Mouse (Mus musculus) adrenal gland, postnatal 36 days (tissue): ENCODE results near the gene Oprd1. TPM values are rescaled to one million over a fixed set of nuclear protein-coding genes. Genes with fewer than 3 reads are reported as not detected.

Experiments
- DNase-seq, 2 experiments: peaks; one replicate each; pipeline ENCODE4 v3.0.0; 2021; ENCODE audit warnings: mixed read lengths in 1 of 2
- total RNA-seq, 2 experiments: library from RNA; stranded (reverse); gene quantifications; 2 replicates each; pipeline ENCODE4 v1.2.3; 2021

Oprd1 gene
- total RNA-seq, 2 experiments from 2014 or later: 0.79 to 0.82 TPM

- DNase-seq: no peak
Measured at GRCm38 (mm10) chr4:132133920-132134319, 10.4 kb downstream of the Oprd1 start.

GRCm38 (mm10) chr4:132133381-132133780 lies 10.9 kb downstream of the Oprd1 start:
- DNase-seq: no peak

- DNase-seq: no peak
Measured at GRCm38 (mm10) chr4:132132297-132132696, 12.0 kb downstream of the Oprd1 start.

- DNase-seq: no peak
Measured at GRCm38 (mm10) chr4:132131790-132132189, 12.5 kb downstream of the Oprd1 start.

DNA sequence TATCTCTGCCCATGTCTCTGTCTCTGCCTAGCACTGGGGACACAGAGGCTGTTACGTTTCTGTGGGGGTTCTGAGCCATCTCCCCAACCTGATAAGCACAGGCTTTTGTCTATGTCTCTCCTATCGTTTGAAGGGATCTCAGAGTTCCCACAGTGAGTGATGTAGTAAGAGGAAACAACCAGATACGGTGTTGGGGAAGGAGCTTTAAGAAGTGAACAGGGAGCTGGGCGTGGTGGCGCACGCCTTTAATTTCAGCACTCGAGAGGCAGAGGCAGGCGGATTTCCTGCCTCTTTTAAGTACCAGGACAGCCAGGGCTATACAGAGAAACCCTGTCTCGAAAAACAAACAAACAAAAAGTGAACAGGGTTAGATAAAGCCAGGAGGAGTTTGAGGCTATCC lies 13.2 kb downstream of the Oprd1 start:
- no peak for DNase-seq

DNA sequence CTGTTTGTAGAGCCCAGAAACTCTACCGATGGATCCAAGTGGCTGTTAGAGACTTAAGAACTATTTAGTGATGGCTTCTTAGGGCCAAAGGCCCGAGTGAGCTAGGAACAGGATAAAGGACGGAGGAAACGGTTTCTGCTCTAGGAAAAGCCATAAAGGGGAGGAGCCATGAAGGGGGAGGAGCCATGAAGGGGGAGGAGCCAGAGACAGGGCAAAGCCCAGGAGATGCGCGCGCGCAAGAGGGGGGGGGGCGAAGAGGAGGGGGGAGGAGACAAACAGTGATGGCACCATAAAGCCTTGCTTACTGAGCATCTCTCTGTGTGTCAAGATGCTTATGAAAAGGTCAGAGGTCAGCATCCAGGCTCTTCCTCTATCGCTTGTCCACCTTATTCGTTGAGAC lies 13.6 kb downstream of the Oprd1 start:
- no peak for DNase-seq

DNA sequence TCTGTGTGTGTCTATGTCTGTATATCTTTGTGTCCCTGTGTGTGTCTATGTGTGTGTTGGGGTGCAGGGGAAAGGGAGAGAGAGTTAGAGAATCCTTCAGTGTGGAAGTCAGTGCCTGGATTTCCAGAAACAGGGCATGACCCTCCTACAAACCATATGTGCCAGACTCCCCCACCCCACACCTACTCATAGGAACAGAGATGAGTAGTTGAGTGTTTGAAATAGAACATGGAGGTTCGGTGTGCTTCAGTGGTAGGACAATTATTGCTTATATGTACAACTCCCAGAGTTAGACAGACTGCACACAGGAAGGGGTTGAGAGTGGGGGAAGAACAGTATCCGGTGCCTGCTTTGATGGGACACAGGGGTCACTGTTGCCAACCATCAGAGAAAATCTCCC lies 14.2 kb downstream of the Oprd1 start:
- no peak for DNase-seq

DNA sequence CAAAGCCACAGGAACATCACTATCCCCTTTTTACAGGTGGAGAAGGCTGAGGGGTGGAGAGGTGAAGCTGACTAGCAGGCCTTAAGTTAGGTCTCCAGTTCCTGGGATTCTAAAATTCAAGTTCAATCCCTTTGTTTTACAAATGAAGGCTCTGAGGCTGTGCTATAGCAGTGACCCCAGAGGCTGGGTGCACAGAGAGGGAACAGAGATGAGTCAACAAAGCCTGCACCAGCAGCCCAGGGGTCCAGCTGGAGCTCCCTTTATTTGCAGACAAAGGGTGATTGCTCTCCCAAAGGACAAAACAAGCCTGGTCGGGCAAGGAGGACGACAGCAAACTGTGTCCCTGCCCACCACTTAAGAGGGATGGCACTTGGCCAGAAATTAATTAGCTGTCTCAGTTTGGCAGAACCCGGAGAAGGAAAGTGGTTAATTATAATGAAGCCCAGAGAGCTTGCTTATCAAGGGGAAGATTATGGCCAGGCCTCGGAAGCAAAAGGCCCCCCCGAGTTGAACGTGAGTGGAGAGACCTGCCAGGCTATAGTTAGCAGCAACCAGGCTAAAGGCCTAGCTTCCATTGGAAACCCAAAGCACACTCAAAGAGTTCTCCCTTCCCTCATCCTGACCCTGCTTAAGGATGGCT lies 15.2 kb downstream of the Oprd1 start:
- DNase-seq: no peak

DNA sequence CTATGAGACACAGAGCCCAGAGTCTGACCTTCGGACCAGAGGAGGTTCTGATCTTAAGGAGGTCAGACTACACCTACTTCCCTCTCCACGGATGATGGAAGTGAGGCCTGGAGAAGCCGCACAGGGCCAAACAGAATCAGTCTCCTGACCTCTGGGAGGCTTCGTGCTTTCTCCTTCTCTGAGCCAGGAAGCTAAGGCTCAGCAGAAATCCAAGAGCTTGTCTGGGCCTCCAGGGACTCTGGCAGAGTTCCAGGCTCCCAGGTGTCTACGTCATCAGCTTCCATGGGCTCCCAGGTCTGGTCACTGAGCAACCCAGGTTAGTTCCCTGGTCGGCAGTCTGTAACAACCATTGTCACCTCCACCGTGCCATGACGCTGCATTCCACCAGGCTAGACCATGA lies 17.2 kb downstream of the Oprd1 start:
- DNase-seq: no peak

DNA sequence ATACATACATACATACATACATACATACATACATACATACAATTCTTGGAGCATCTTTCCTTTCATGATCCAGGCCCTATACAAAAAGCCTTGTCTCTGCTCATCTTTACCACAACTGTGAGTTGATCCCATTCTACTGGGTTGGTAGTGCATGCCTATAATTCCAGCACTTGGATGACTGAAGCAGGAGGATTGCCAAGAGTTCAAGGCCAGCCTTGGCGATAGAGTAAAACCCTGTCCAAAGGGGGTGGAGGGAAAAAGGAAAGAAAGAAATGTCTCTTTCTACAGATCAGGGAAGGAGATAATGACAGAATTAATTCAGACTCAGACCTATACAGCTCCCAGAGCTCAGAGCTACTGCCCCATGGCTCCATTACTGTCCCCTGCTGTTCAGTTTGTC lies 21.1 kb downstream of the Oprd1 start:
- DNase-seq: peak; percentile 44 to 58

- peak in 1 of 2 experiments; percentile 9 for DNase-seq
Measured at GRCm38 (mm10) chr4:132121674-132122073, 22.6 kb downstream of the Oprd1 start.

- DNase-seq: no peak
Measured at GRCm38 (mm10) chr4:132119566-132119965, 24.7 kb downstream of the Oprd1 start.

DNA sequence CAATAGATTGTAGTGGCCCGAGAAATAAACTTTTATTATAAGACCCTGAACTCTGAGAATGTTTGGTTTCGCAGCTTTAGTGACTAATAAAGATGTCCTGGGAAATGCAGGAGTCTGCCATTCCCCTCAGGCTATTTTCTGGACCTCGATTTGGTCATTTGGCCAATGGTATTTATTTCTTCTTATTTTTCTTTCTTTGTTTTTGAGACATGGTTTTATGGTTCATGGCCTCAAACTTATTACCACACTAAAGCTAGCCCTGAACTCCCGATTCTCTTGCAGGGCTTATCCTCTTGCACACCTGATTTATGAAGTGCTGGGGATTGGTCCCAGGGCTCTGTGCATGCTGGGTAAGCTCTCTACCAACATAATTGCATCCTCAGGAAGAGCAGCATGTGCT lies 28.0 kb downstream of the Oprd1 start:
- DNase-seq: no peak

DNA sequence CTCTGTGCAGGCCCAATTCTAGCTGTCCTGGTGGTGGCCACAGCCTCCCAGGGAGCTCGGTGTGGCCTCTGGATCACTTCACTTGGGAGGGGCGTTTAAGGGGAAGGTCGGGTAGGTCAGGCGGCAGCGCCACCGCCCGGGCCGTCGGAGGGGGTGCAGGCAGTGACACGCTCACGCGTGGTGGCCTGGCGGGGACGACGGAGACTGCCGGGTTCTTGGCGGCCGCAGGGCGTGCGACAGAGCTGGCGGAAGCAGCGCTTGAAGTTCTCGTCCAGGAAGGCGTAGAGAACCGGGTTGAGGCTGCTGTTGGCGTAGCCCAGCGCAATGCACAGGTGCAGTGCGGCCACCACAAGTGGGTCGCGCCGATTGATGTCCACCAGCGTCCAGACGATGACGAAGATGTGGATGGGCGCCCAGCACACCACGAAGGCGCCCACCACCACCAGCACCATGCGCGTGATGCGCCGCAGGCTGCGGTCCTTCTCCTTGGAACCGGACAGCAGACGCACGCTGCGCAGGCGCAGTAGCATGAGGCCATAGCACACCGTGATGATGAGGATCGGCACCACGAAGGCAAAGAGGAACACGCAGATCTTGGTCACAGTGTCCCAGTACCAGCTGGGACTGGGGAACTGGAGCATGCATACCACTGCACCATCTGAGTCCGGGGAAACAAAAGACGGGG lies 30.7 kb downstream of the Oprd1 start:
- DNase-seq: peak in 1 of 2 experiments; percentile 13

- DNase-seq: no peak
Measured at GRCm38 (mm10) chr4:132111227-132111626, 33.1 kb downstream of the Oprd1 start.

DNA sequence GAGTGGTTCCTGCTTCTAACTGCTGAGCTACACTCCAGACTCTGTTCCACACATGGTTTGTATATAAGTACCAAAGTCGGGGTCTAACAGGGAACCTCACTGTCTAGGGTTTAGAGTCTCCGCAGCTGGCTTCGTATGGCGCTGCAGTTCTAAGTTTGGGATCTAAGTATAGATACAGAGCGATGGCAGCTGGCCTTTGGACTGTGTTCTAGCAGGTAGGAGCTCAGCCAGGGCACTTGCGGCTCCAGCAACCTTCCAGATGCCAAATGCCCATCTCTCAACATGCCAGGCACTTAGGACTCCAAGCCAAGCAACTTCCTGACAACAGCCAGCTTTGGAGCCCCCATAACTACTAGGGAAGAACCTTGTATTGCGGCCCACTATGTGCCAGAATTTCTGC lies 36.1 kb downstream of the Oprd1 start:
- no peak for DNase-seq

- no peak for DNase-seq
Measured at GRCm38 (mm10) chr4:132101152-132101551, 43.1 kb downstream of the Oprd1 start.

GRCm38 (mm10) chr4:132099548-132099947 lies 44.7 kb downstream of the Oprd1 start:
- DNase-seq: no peak

DNA sequence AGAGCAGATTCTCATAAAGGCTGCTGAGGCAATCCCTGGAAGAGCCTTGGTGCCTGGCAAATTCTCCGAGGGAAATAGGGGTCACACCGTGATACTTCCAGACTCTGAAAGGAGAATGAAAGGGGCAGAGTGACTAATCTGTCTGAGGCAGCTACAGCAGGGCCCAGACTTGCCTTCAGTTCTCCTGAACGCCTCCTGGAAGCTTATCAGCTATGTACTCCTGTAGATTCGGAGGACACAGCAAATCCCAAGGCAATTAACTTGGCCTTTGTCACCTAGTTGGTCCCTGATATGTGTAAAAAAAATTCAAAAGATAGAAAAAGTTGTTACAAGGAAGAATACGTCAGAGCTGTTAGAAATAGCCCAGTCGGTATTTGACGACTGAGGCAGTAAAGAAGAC lies 49.2 kb downstream of the Oprd1 start:
- no peak for DNase-seq

- no peak for DNase-seq
Measured at GRCm38 (mm10) chr4:132093928-132094327, 50.4 kb downstream of the Oprd1 start.

GRCm38 (mm10) chr4:132093136-132093535 lies 51.1 kb downstream of the Oprd1 start:
- peak in 1 of 2 experiments; percentile 17 for DNase-seq

DNA sequence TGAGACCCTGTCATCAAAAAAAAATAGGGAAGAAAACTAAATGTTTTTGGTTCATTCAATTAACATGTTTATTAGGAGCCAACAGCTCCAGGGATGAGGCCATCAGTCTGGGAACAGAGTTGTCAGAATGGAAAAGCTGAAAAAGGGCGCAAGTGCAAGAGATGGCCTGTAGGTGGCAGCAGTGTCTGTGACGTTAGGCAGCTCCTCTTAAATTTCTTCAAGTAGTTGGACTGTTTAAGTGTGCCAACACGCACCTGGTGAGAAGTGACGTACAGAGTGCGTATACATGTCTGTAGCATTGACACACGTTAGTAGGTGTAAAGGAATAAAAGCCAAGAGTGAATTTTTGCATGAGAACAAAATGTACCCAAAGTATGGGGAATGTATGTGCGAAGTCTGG lies 55.4 kb downstream of the Oprd1 start:
- peak; percentile 46 to 70 for DNase-seq

GRCm38 (mm10) chr4:132085114-132085513 lies 59.2 kb downstream of the Oprd1 start:
- DNase-seq: no peak

- DNase-seq: no peak
Measured at GRCm38 (mm10) chr4:132080492-132080983, 63.7 kb downstream of the Oprd1 start.
